Mouse (Mus musculus) 3134 (cell line): ENCODE measurements around the gene Rfx7.
"Not testable (repeated sequence)": the region's sequence is repeated elsewhere in the genome, so short reads cannot be mapped to it uniquely, and the experiment has no call there.

Experiments used
- DNase-seq: peaks from one replicate; pipeline ENCODE4 v3.0.0-alpha.2; 2011; ENCODE audit warnings: low spot score; ENCODE audit not compliant: insufficient read length; ENCODE audit errors: extremely low read depth

The Rfx7 gene

DNA sequence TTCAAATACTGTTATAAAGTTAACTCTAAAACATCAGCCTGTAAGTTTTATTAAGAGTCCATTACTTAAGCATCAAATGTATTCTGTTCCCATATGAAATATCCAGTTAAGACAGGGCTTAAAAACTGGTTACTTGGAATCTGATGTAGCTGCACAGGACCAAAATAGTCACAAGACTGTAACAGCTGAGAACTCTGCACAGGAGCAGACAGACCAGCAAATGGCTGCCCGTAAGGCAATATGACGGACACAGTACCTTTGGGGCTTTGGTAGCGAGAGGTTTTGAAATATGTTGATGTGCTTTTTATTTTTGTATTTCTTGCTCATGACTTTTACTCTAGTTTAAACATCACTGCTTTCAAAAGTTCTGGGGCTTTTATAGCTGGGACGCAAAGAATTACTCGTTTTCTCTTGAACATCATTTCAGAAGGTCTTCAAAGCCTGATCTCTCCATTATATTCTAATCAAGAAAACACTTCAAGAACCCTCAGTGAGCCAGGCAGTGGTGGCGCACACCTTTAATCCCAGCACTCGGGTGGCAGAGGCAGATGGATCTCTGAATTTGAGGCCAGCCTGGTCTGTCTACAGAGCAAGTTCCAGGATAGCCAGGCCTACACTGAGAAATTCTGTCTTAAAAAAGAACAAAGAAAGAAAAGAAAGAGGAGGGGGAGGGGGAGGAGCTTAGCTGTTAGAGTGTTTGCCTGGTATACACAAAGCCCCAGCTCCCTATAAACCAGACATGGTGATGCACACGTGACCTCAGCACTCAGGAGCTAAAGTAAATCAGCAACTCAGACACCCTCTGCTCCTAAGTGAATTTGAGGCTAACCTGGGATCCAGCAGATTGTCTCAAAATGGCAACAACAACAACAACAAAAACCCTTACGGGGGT is 107.2 kb downstream of the Rfx7 start:
- no peak for DNase-seq

DNA sequence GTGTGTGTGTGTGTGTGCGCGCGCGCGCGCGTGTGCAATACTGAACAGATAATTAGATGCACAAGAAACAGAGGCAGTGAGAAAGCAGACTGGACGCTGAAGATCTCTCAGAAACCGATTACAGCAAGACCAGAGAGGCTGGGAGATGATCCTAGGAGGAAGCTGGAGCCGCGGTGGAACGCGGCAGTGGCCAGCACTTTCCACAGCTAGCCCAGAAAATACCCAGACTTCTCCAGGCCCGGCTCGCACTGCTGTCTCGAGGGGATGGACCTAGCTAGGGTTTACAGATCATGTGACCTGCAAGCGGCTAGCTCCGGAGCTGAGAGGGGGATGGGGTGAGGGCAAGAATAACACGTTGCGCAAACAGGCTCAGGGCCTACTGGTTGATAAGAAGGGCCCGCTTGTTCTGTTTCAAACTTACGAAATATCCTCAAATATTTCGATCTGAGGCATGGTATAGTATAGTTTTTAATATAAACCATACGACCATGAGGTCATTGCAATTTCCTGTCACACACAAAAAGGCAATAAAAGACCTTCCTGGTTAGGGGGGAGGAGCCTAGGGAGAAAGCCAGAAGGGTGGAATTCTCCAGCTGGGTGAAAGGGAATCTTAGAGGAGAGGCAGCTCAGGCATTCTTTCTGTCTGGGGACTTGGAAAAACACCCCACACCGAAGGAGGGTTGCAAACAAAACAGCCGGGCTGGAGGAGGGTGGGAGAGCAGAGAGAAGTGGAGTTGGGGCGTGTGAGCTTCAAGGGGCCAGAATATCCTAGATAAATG is 108.0 kb downstream of the Rfx7 start:
- DNase-seq: peak; percentile 87

DNA sequence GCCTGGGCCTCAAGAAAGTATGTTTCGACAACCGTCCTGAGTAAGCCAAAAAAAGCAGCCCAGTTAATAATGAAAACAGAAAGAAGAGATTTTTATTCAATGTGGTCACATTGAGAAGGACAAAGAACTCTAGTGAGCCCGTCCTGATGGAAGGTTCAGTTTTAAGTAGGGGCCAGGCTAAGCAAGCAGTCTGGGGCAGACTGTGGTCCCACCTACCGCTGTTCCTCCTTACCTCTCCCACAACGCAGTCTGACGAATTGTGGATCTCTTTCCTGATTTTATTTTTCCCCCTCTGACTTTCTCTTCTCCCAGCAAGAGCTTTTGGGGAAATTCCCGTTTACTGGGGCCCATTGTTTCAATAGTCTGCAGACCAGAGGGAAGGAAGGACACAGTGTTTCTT is 108.6 kb downstream of the Rfx7 start:
- no peak for DNase-seq

DNA sequence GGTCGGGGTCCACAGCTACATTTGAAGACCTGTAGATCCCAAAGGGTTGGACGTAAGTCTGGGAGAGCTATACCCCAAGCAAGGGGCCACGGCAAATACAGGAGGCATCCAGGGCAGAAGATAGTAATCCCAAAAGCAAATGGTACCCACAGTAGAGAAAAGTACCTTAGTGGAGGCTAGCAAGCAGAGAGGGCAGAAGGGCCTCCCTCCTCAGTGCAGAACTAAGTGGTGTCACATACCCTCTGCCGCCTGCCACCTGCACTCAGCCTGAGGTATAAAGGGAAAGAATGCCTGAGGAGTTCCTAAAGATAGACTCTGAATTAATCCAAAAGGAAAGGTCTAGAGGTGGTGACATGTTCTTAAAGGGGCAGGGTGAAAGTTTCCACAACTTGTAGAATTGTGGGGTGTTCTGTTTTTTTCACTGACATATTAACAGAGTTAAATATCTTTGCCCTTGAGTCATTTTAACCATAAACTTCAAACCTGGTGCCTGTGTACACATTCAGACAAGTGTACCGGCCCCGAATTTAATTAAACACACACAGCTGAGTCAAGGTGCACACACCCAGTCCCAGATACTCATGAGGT is 109.1 kb downstream of the Rfx7 start:
- DNase-seq: no peak

DNA sequence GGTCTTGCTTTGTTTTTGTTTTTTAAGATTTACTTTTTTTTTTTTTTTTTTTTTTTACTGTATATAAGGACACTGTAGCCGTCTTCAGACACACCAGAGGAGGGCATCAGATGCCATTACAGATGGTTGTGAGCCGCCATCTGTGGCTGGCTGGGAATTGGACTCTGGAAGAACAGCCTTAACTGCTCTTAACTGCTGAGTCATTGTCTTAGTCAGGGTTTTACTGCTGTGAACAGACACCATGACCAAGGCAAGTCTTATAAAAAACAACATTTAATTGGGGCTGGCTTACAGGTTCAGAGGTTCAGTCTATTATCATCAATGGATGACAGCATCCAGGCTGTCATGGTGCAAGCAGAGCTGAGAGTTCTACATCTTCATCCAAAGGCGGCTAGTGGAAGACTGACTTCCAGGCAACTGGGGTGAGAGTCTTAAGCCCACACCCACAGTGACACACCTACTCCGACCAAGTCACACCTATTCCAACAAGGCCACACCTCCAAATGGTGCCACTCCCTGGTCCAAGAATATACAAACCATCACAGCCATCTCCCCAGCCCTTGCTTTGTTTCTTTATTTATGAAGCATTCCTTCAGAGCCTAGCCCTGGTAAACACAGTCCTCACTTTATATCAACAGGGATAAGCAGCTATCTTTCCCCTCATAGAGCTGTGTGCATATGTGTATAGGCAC is 110.9 kb downstream of the Rfx7 start:
- DNase-seq: not testable (repeated sequence)

DNA sequence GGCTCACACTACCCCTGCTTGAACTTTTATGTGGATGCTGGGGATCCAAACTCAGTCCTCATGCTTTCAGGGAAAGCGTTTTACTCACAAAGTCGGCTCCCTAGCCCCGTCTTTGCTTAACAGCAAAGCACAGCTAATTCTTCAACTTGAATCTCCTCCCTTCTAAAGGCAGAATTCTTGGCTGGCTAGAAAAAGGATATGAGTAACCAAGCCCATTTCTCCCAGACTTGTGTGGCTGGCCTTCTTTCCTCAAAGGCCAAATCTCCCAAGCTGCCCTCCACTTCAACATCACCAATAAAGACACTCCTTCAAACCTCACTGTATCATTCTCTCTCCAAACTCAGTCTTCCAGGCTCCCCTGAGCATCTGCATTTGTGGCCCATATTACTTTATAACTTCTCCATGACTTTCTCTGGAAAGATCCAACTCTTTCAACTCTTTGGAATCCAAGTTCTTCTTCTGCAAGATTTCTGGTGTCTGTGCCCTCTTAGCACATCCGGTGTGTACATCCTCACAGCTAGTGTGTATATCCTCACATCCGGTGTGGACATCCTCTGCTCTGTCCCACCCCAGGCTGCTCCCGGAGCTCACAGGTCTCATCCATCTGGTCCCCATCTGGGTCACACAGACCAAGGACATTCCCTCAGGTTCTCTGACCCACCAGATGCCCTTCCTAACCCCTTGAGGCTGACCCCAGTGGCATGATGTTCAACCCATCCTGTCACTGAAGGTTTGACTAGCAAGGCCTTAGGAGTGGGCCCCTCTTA is 111.8 kb downstream of the Rfx7 start:
- DNase-seq: peak; percentile 64

DNA sequence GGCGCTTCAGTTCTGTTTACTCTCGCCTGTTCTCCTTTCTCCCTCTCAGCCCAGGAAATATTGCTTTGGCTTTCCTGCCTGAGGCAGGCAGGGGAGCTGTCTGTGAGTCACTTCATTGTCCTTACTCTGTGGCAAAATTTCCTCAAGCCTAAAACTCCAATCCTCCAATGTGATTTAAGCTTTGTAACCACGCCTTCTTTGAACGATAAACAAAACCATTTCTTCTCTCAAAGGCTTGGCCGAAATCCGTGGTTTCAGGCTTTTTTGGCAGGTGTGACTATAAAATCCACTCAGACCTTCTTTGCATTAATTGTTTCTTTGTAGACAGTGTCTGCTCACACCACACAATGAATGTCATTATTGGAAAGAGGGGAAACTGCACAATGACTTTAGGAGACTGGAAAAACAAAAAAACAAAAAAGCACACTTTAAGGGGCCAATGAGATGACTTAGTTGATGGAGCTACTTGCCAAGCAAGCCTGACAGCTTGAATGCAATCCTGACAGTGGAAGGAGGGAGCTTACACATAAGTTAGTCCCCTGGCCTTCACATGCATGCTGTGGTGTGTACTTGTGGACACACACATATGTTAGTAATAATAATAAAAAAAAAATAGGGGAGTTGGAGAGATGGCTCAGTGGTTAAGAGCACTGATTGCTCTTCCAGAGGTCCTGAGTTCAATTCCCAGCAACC is 112.5 kb downstream of the Rfx7 start:
- no peak for DNase-seq

DNA sequence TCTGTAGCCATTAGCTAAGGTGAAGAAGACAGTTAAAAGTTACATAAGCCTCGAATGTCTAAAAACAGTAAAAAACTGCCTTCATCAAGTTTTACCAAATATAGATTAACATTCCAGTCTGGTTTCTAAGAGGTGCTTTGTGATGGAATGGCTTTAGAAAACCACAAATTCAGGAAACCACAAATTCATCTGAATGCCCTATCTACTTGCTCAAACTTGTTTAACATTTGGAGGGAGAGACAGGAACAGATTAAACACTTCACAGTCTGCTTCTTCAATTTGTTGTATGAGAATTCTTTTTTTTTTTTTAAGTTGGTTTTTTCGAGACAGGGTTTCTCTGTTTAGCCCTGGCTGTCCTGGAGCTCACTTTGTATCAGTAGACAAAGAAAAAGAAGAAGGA is 117.7 kb downstream of the Rfx7 start:
- no peak for DNase-seq

DNA sequence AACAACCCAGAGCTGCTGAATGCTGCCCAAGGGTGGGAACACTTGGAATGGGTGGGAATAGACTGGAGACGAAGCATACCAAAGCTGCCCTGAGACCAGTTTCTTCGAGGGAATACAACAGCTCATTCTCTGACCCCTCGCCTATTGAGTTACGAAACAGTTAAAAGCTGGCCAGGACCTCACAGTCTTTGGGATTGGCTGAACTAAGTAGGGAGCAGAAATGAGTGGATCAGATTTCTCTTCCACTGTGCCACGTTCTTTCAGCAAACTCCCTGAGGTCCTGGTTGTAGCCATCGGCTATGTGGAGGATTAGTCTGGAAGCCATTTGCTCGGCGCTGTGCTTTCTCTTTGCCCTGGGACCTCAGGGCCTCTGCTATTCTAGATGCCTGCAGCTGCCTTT is 120.9 kb downstream of the Rfx7 start:
- peak; percentile 66 for DNase-seq

DNA sequence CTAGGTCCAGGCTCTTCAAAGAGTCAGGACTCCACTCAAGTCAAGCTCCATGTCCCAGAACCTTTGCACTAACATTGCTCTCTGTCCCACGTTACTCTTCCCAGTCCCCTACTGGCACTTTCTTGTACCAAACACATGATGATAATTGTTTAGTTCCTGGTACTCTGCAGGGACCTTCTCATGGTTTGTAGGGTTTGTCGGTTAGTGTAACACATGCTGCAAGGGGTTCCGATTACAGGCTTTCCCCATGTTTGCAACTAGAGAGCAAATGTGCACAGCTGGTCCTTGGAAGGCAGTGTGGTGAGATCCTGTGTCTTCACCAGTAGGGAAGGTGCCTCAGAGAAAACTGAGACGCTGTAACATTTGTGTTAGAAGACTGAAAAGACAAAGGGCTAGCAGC is 121.5 kb downstream of the Rfx7 start:
- no peak for DNase-seq

DNA sequence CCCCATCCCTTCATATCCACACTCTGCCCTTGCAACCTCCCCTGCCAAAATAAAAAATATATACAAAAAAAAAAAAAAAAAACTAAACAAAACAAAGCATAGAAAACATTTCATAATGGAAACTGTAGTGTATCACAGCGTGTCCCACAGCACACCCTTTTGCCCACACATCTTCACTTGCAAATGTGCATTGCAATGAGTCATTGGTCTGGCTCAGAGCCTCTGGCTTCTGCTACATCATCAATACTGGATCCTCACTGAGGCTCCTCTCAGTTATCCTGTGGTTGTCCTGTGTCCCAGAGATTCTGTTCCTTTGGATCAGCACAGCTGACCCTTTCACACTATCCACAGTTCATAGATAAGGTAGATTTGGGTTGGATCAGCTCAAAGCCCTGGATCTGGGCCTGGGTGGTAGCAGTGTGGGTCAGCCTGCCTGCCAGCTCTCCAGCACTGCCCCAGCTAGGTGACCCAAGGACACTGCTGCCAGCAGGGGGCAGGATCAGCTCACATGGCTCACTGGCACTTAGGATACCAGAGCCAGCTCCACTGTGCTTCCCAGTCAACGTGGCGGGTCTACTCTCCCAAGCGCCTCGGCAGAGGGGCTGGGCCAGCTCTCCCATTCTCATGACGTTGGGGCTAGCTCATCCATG is 122.7 kb downstream of the Rfx7 start:
- peak; percentile 52 for DNase-seq

DNA sequence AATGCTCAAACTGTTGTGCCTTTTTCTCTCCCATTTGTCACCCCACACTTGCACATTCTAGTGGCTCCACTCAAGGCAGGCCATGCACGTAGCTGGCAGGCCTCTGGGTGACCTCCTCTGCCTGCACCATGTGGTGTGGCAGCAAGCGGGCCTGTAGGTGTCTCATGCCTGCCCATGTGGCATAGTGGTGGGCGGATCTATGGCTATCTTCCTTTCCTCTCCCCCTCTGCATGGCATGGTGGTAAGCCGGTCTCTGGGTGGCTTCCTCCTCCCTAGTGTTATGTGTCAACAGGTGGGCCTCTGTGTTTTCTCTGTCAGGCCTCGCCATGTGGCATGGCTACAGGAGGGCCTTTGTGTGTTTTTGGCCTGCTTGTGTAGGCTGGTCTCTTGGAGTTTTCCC is 123.6 kb downstream of the Rfx7 start:
- DNase-seq: no peak

DNA sequence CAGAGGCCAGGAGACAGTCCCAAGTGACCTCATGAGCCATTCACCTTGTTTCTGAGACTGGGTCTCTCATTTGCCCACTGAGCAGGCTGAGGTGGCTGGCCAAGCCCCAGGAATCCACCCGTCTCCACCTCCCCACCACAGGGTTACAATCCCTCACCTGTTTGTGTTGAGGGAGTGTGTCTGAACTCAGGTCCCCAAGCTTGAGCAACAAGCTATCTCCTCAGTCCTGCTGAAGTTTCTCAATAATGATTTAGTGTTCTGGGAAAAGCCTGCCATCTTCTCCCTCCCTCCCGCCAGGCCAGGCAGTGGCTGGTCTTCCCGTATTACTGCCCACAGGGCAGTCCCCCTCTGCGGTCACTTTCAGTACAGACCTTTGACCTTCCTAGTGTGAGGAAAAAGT is 124.5 kb downstream of the Rfx7 start:
- DNase-seq: no peak

DNA sequence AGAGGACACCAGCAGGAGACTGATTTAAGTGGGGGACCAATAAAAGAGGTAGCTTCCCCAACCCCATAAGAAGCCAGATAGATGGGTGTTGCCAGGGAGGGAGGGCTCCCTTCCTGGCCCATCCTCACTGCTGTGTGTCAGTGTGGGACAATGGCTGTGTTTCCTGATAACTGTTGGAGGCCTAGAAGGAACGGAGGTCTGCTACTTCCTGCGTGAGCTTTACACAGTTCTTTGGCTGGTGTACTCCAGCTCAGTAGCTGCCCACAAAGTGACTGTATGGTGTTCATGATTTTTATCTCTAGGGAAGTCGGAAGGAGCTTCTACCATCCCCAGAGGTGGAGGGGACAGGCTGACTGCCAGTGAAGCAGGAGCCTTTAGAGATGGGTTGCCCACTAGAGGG is 124.9 kb downstream of the Rfx7 start:
- no peak for DNase-seq

DNA sequence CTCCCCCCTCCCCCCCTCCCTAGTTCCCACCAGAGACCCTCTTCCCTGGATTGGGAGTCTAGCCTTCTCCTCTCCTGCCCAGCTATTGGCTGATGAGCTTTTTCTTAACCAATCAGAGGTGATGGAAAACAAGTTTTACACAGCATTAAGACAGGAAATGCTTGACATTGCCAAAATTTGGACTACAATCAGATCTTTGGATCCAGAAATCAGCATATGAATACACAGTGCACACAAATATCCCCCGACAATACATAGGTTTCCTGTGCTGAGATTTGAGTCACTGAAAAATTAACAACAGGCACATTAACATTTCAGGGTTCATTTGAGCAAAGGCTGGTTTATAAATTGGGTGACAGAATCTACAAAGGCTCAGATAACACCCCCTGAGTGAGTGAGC is 125.7 kb downstream of the Rfx7 start:
- DNase-seq: no peak

DNA sequence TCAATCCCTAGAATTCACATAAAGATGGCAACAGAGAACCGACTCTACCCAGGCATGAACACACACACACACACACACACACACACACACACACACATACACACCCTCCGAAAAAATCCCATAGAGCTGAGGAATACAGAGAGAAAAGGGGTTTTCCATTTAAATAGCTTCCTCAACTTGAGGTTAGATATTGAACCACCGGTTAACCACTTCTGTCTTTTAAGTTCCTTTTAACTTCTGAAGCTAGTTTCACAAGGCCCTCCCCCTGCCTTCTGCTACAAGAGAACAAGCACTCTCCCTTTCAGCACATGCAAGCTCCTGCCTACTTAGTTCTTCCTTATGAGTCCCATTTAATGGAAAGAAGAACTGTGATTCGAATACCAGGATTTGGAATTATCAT is 128.1 kb downstream of the Rfx7 start:
- DNase-seq: no peak

DNA sequence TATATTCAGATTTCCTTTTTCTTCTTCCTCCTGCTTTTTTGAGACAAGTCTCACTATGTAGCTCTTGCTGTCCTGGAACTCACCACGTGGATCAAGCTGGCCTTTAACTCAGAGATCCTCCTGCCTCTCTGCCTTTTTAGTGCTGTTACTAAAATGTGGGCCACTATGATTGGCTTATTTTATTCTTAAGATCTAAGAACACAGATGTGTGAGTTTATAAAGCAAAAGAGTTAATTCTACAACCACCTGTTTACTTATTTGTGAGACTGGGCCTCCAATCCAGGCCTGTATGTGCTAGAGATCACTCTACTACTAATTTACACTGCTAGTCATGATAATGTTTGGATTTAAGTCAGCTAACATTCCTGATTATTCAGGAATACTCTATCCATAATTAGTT is 128.9 kb downstream of the Rfx7 start:
- no peak for DNase-seq

DNA sequence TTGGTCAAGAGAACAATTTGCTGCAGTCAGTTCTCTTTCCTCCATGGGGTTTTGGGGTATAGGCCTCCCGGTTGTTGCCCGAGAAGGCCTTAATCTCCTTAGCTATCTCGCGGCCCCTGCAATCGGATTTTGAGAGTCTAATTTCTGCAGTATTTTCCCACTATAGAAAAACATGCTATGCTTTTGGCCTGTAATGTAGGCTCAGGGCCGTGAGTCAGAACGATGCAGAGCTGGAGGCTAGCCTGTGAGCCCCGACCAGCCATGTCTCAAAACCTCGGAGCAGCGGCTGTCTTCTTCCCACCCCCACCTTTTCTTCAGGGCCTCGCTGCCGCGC is 129.5 kb downstream of the Rfx7 start:
- no peak for DNase-seq

DNA sequence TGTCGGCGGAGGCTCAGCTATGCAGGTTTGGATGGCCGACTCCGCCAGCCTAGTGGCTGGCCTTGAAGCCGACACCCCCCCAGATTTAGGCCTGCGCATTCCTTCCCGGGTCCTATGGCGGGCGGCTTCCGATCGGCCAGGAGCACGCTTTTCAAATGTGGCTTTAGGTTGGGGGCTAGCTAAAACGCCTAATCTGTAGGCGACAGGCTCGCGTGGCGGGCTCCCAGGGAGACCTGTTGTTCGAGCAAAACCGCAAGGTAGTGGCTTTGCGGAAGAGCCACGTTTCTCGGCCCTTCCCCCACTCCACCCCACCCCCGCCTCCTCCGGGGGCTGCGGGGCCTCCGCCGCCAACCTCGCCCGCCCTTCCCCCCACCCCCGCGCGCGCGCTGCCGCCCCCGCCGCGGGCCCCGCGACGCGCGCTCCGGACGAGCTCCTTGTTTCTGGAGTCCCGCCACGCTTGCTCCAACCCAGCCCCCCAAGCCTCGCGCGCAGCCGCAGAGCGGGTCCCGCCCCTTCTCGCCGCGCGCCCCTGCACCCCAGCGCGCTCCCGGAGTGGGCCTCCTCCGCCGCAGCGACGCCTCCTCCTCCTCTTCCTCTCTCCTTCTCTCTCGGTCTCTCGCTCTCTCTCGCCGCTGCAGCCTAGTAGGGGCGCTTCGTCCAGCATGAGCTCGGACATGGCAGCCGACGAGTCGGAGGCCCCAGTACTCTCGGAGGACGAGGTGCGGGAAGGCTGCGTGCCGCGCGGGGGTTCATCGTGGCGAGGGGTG is 130.0 kb downstream of the Rfx7 start, which contains the start of gene Nedd4:
Nedd4 (plus strand) TSS at position 452 of the 767 bp plus-strand sequence.
- DNase-seq: peak; percentile 92
